Mouse (Mus musculus) hindbrain, postnatal 0 days (tissue): Measurements from ENCODE around the gene Tsc22d3. TPM values are rescaled to one million over a fixed set of nuclear protein-coding genes. Genes with fewer than 3 reads are reported as not detected.

Experiments
- ATAC-seq: fragments of 200-750 bp; cut with Nextera tagmentation; 2 replicates; pipeline ENCODE4 v1.8.0; 2017; ENCODE audit warnings: mild to moderate bottlenecking, moderate TSS enrichment, moderate library complexity
- DNase-seq: peaks from one replicate; pipeline ENCODE4 v3.0.0-alpha.2; 2015; ENCODE audit warnings: low spot score
- H3K27ac ChIP-seq: fragments of 300-500 bp; sonication (generic); 2 replicates; pipeline ENCODE4 v1.5.1; 2014; ENCODE audit warnings: mild to moderate bottlenecking
- H3K27me3 ChIP-seq: fragments of 300-500 bp; sonication (generic); 2 replicates; pipeline ENCODE4 v1.6.1; 2014; ENCODE audit warnings: low read length, mixed read lengths; ENCODE audit not compliant: insufficient read depth
- H3K36me3 ChIP-seq: fragments of 300-500 bp; sonication (generic); 2 replicates; pipeline ENCODE4 v1.6.1; 2014; ENCODE audit warnings: low read length, mixed read lengths; ENCODE audit not compliant: insufficient read depth
- H3K4me1 ChIP-seq: fragments of 300-500 bp; sonication (generic); 2 replicates; pipeline ENCODE4 v1.6.1; 2014; ENCODE audit warnings: antibody characterized with exemption, low read length, mixed read lengths; ENCODE audit not compliant: insufficient read depth
- H3K4me2 ChIP-seq: fragments of 300-500 bp; sonication (generic); 2 replicates; pipeline ENCODE4 v1.6.1; 2014; ENCODE audit warnings: low read depth, mild to moderate bottlenecking, low read length, moderate library complexity, mixed read lengths
- H3K4me3 ChIP-seq: fragments of 300-500 bp; sonication (generic); 2 replicates; pipeline ENCODE4 v1.5.1; 2014; ENCODE audit warnings: low read length
- H3K9ac ChIP-seq: fragments of 300-500 bp; sonication (generic); replicated peaks from 2 replicates; pipeline ENCODE4 v1.6.1; 2014; ENCODE audit warnings: mild to moderate bottlenecking, low read length, moderate library complexity, mixed read lengths
- H3K9me3 ChIP-seq: fragments of 300-500 bp; sonication (generic); 2 replicates; pipeline ENCODE4 v1.6.1; 2016; ENCODE audit warnings: low read length, mixed read lengths
- CTCF ChIP-seq: IDR thresholded peaks from 2 replicates; pipeline ENCODE4 v1.5.1; 2016; ENCODE audit warnings: antibody characterized with exemption, control low read depth, low read depth
- WGBS: fragments of 180-500 bp; shearing (Covaris S2); extraction: QIAGEN DNeasy Blood & Tissue Kit; methylation state at CpG from one replicate; pipeline ENCODE4 v1.1.7; 2014; 5-methylcytosine and 5-hydroxymethylcytosine counted together
- polyA plus RNA-seq: library from polyadenylated mRNA; unstranded; fragments of >200 nt; fragmentation: Nextera tagmentation; extraction: Ambion mirVana; gene quantifications from 2 replicates; pipeline ENCODE4 v1.2.1, GENCODE M21; 2015
- total RNA-seq: library from RNA; depleted of rRNA; stranded (reverse); fragments of >200 nt; gene quantifications from 2 replicates; pipeline ENCODE4 v1.2.3, GENCODE M21; 2014; rRNA removed

Gene Tsc22d3
- total and polyA plus RNA-seq, 2 experiments from 2014 or later = 102 to 114 TPM

GRCm38 (mm10) chrX:140490203-140490602 is 110.3 kb downstream of the Tsc22d3 start:
- WGBS = 86% methylated on average over 3 of the region's 3 CpGs
- Histone ChIP-seq H3K4me1 (no peaks in the 10 kb centered on the region), H3K36me3 (no peaks in the 10 kb centered on the region), H3K9ac (no peak overlapping the region), H3K9me3 (no peaks in the 10 kb centered on the region), H3K4me3 (no peak overlapping the region), H3K27ac (no peak overlapping the region), H3K4me2 (no peak overlapping the region), H3K27me3 (no peaks in the 10 kb centered on the region)
- DNase-seq = no peak
- no peak for ATAC-seq
- no peak for TF ChIP-seq CTCF

Other genes starting within 250 kb of the Tsc22d3 start
- gene Prps1, start 144.0 kb downstream of the Tsc22d3 start, total RNA-seq = 42.1 and 48.2 TPM in 2 replicates
- 79.4 and 83.7 TPM in 2 replicates for gene Prps1, start 144.0 kb downstream of the Tsc22d3 start, polyA plus RNA-seq
- 26.3 and 34.9 TPM in 2 replicates for gene Mid2, start 63.9 kb upstream of the Tsc22d3 start, total RNA-seq
- 4.5 and 4.6 TPM in 2 replicates for gene Mid2, start 63.9 kb upstream of the Tsc22d3 start, polyA plus RNA-seq
- not detected in 2 replicates for gene Tex13b, start 212.8 kb upstream of the Tsc22d3 start, total RNA-seq
- gene Tex13b, start 212.8 kb upstream of the Tsc22d3 start, polyA plus RNA-seq = not detected in 2 replicates